Mouse (Mus musculus): ENCODE results near the gene Hs3st1.

DNA sequence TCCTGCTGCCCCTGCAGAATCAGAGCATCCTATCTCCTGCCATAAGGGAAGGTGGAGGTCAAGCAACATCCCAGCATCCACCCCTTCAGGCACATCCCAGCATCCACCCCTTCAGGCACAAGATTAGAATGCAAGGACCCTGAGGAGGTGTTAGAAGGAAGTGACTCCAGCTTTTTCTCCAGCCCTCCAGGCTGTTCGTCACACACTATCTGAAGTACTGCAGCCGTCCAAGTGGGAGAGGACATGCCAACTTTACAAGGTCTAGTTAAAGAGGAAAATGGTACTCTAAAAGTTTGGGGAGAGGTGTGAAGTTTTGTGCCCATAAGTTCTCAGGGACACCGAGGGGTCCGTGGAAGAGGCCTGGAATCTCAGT is 131.1 kb downstream of the Hs3st1 start:
- TF ChIP-seq CTCF (IDR thresholded peaks at IDR 0.05; ENCODE audit: low read depth, low read length) (no peak), POLR2A (IDR thresholded peaks at IDR 0.05; ENCODE audit: extremely low read depth, insufficient read depth, low read length) (no peak)

All from liver, adult 2 months (tissue).